Mouse (Mus musculus) liver, embryonic 14.5 days (tissue): ENCODE measurements around the gene Stoml2. TPM values are rescaled to one million over a fixed set of nuclear protein-coding genes. Genes with fewer than 3 reads are reported as not detected.
A peak's percentile ranks its signal among the peaks of the same experiment; 100 is the strongest.

Experiments
- ATAC-seq: fragments of 200-750 bp; cut with Nextera tagmentation; 2 replicates; pipeline ENCODE4 v1.8.0; 2017; ENCODE audit warnings: moderate number of reproducible peaks, mild to moderate bottlenecking, moderate library complexity; ENCODE audit not compliant: insufficient read depth
- DNase-seq, 3 experiments: peaks; one replicate each; pipeline ENCODE4 v3.0.0-alpha.2; 2012 to 2013; ENCODE audit warnings: low read depth in 3 of 3, low spot score in 3 of 3
- H3K27ac ChIP-seq: fragments of 300-500 bp; sonication (generic); 2 replicates; pipeline ENCODE4 v1.5.1; 2014; ENCODE audit warnings: moderate library complexity, mild to moderate bottlenecking, control low read depth, inconsistent platforms
- H3K27me3 ChIP-seq: fragments of 300-500 bp; sonication (generic); 2 replicates; pipeline ENCODE4 v1.6.1; 2014; ENCODE audit warnings: mild to moderate bottlenecking, low read length, moderate library complexity; ENCODE audit not compliant: control insufficient read depth, insufficient read depth
- H3K36me3 ChIP-seq: fragments of 300-500 bp; sonication (generic); replicated peaks from 2 replicates; pipeline ENCODE4 v1.6.1; 2014; ENCODE audit warnings: low read depth; ENCODE audit not compliant: control insufficient read depth, insufficient read depth
- H3K4me1 ChIP-seq, 2 experiments: fragments of 200-500 bp in 1 of 2; fragments of 300-500 bp in 1 of 2; sonication (generic) in 1 of 2; replicated peaks; 2 replicates each; pipeline ENCODE4 v1.6.1; 2012 to 2014; ENCODE audit warnings: antibody characterized with exemption in 1 of 2, inconsistent platforms in 1 of 2, low read length in 1 of 2; ENCODE audit not compliant: control insufficient read depth in 2 of 2, insufficient read depth in 2 of 2
- H3K4me2 ChIP-seq: fragments of 300-500 bp; sonication (generic); 2 replicates; pipeline ENCODE4 v1.6.1; 2014; ENCODE audit warnings: low read depth, mild to moderate bottlenecking, control low read depth, moderate library complexity
- H3K4me3 ChIP-seq, 2 experiments: fragments of 200-500 bp in 1 of 2; fragments of 300-500 bp in 1 of 2; sonication (generic) in 1 of 2; 2 replicates each; pipeline ENCODE4 v1.5.1; 2012 to 2014; ENCODE audit warnings: low read depth in 2 of 2, low read length in 2 of 2, mild to moderate bottlenecking in 2 of 2, control low read depth in 1 of 2, inconsistent platforms in 1 of 2, moderate library complexity in 1 of 2; ENCODE audit not compliant: insufficient read depth in 1 of 2
- H3K9ac ChIP-seq: fragments of 300-500 bp; sonication (generic); replicated peaks from 2 replicates; pipeline ENCODE4 v1.6.1; 2014; ENCODE audit warnings: mild to moderate bottlenecking, control low read depth, moderate library complexity
- H3K9me3 ChIP-seq: fragments of 300-500 bp; sonication (generic); 2 replicates; pipeline ENCODE4 v1.6.1; 2016; ENCODE audit warnings: low read length, mixed read lengths; ENCODE audit not compliant: control insufficient read depth
- CTCF ChIP-seq: IDR thresholded peaks from 2 replicates; pipeline ENCODE4 v1.5.1; 2016; ENCODE audit warnings: antibody characterized with exemption, low read depth, control low read depth
- EP300 ChIP-seq: IDR thresholded peaks from 2 replicates; pipeline ENCODE4 v1.6.1; 2016; ENCODE audit warnings: antibody characterized with exemption, low read depth
- WGBS: fragments of 180-500 bp; shearing (Covaris S2); extraction: QIAGEN DNeasy Blood & Tissue Kit; methylation state at CpG from one replicate; pipeline ENCODE4 v1.1.7; 2014; ENCODE audit not compliant: insufficient replicate concordance; 5-methylcytosine and 5-hydroxymethylcytosine counted together
- polyA plus RNA-seq, 2 experiments: library from polyadenylated mRNA; depleted of rRNA in 1 of 2; stranded (reverse) in 1 of 2; unstranded in 1 of 2; fragments of >200 nt; fragmentation: Nextera tagmentation in 1 of 2; extraction: Ambion mirVana in 1 of 2; gene quantifications; 2 replicates each; pipeline versions ENCODE4 v1.2.1 to v1.2.3; 2012 to 2014

The Stoml2 gene
- polyA plus RNA-seq, 2 experiments, result 83.2 to 200 TPM

GRCm38 (mm10) chr4:43019176-43019575, 12.3 kb downstream of the Stoml2 start:
- ATAC-seq (no peak), DNase-seq (no peak)
- Histone ChIP-seq H3K27ac (no peak overlapping the region), H3K36me3 (peaks cover 14% of the 10 kb centered on the region), H3K4me3 (no peak overlapping the region), H3K9ac (no peak overlapping the region), H3K9me3 (no peaks in the 10 kb centered on the region), H3K4me1 (peaks cover under 1 to 4% of the 10 kb centered on the region in 2 experiments; a peak in 2 of 4 replicates), H3K4me2 (no peak overlapping the region), H3K27me3 (no peaks in the 10 kb centered on the region)
- WGBS, result 84% methylated on average over 10 of the region's 10 CpGs
- TF ChIP-seq EP300, result no peak
- TF ChIP-seq CTCF, result no peak

- Histone ChIP-seq H3K4me1 (peaks cover 0 to 4% of the 10 kb centered on the region in 2 experiments; a peak in 2 of 4 replicates), H3K9ac (no peak overlapping the region), H3K36me3 (peaks cover 10% of the 10 kb centered on the region), H3K27me3 (no peaks in the 10 kb centered on the region), H3K27ac (no peak overlapping the region), H3K9me3 (no peaks in the 10 kb centered on the region), H3K4me3 (no peak overlapping the region), H3K4me2 (no peak overlapping the region)
- ATAC-seq (no peak), DNase-seq (no peak)
- WGBS, result 91% methylated on average over 4 of the region's 4 CpGs
- no peak for TF ChIP-seq EP300
- TF ChIP-seq CTCF, result no peak
Measured at GRCm38 (mm10) chr4:43018156-43018555, 13.4 kb downstream of the Stoml2 start.

- no peak for ATAC-seq
- H3K4me1 ChIP-seq, result peaks cover 0 to 8% of the 10 kb centered on the region in 2 experiments; a peak in 3 of 4 replicates
- H3K9ac ChIP-seq, result no peak overlapping the region
- no peak overlapping the region for H3K27ac ChIP-seq
- no peaks in the 10 kb centered on the region for H3K36me3 ChIP-seq
- TF ChIP-seq EP300 (no peak), CTCF (no peak)
- no peak for DNase-seq
- no peak overlapping the region for H3K4me3 ChIP-seq
- 80% methylated on average over 1 of the region's 1 CpGs for WGBS
- no peaks in the 10 kb centered on the region for H3K9me3 ChIP-seq
- H3K27me3 ChIP-seq, result no peaks in the 10 kb centered on the region
- no peak overlapping the region for H3K4me2 ChIP-seq
Measured at GRCm38 (mm10) chr4:43012091-43012490, 19.4 kb downstream of the Stoml2 start.

- H3K27ac ChIP-seq, result peak within 1 kb of the TSS; percentile 24
- TF ChIP-seq CTCF (no peak), EP300 (no peak)
- DNase-seq (peak; percentile 61 to 67 (median 64)), ATAC-seq (peak; percentile 84)
- H3K4me1 ChIP-seq, result peaks cover 0 to 8% of the 10 kb centered on the region in 2 experiments; a peak in 3 of 4 replicates
- H3K4me2 ChIP-seq, result peak within 1 kb of the TSS; percentile 80
- H3K4me3 ChIP-seq, result peak within 1 kb of the TSS; percentile 91 to 92
- no peaks in the 10 kb centered on the region; the same call in 1 of the 2 replicates for H3K36me3 ChIP-seq
- H3K9ac ChIP-seq, result peak within 1 kb of the TSS; percentile 86
- WGBS, result under 1% methylated on average over 37 of the region's 37 CpGs
- no peaks in the 10 kb centered on the region for H3K9me3 ChIP-seq
- H3K27me3 ChIP-seq, result no peaks in the 10 kb centered on the region
Measured at GRCm38 (mm10) chr4:43010161-43011038, 21.1 kb downstream of the Stoml2 start, which contains the start of gene Fancg. Gene Fancg (minus strand): TSS chr4:43010506.

GRCm38 (mm10) chr4:43005765-43006164, 25.7 kb downstream of the Stoml2 start:
- Histone ChIP-seq H3K27me3 (no peaks in the 10 kb centered on the region), H3K9ac (no peak overlapping the region), H3K27ac (no peak overlapping the region), H3K4me3 (no peak overlapping the region), H3K4me1 (peaks cover 4 to 11% of the 10 kb centered on the region in 2 experiments), H3K4me2 (no peak overlapping the region), H3K9me3 (no peaks in the 10 kb centered on the region), H3K36me3 (no peaks in the 10 kb centered on the region; the same call in 1 of the 2 replicates)
- no peak for TF ChIP-seq EP300
- peak; percentile 81 for TF ChIP-seq CTCF
- ATAC-seq, result peak; percentile 21; the same call in 1 of the 2 replicates
- DNase-seq, result peak; percentile 56 to 66 (median 57)
- 37% methylated on average over 2 of the region's 2 CpGs for WGBS
